Mouse (Mus musculus): ENCODE data around the gene Six3.

Gene Six3

DNA sequence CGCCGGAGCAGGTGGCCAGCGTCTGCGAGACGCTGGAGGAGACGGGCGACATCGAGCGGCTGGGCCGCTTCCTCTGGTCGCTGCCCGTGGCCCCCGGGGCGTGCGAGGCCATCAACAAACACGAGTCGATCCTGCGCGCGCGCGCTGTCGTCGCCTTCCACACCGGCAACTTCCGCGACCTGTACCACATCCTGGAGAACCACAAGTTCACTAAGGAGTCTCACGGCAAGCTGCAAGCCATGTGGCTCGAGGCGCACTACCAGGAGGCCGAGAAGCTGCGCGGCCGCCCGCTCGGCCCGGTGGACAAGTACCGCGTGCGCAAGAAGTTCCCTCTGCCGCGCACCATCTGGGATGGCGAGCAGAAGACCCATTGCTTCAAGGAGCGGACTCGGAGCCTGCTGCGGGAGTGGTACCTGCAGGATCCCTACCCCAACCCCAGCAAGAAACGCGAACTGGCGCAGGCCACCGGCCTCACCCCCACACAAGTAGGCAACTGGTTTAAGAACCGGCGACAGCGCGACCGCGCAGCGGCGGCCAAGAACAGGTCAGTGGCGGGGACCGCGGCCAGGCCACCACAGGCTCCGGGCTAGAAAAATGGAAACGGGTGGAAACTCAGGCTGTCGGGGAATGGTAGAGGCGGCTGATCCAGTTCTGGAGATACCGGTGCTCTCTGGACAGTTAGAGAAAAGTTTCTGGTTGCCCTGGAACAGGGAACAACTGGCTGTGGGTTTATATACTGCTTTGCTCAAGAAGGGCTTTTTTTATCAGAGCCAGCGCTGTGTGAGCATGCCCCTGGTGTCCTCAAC is 8.3 kb downstream of the Six3 start:
- in situ Hi-C loops (cut with MboI; ENCODE audit: low pct_unique_long_range_greater_than_20kb in 1 of 2, low sequenced_read_pairs in 2 of 2, unreplicated experiment in 1 of 2) = loop anchor here in 1 of 2 experiments (25.0 kb wide), 1 partner anchor 784 kb away; no protein-coding TSS in a partner anchor

DNA sequence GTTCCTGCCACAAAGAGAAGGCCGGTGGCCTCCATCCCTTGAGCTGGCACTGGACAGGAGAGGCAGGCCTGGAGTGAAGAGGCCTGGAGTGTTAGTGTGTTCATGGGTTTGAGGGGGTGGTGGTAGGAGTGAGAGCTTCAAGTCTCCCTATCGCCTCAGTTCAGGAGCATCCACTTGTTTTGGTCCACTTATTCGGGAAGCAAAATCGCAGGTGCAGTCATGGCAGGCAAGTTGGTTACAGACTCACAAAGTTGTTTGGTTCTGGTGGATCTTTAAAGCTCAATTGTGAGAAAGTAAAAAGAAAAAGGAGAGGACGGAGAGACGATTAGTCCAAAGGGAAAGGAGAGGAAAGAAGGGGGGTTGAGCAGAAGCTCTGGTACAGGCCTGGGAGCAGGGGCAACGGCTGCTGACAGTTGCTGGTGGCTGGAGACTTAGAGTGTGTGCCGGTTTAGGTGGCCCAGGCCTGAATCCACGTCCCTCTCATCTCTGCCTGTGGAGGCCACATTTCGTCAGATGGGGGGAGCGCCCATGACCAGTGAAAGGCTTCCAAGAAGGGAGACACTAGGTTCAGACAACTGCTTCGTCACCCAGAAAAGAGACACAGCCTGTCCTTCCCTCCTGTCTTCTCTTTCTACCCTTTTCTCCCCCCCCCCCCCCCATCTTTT is 9.2 kb downstream of the Six3 start:
- in situ Hi-C loops (cut with MboI; ENCODE audit: low pct_unique_long_range_greater_than_20kb in 1 of 2, low sequenced_read_pairs in 2 of 2, unreplicated experiment in 1 of 2) = loop anchor here in 1 of 2 experiments (25.0 kb wide), 1 partner anchor 785 kb away; no protein-coding TSS in a partner anchor

DNA sequence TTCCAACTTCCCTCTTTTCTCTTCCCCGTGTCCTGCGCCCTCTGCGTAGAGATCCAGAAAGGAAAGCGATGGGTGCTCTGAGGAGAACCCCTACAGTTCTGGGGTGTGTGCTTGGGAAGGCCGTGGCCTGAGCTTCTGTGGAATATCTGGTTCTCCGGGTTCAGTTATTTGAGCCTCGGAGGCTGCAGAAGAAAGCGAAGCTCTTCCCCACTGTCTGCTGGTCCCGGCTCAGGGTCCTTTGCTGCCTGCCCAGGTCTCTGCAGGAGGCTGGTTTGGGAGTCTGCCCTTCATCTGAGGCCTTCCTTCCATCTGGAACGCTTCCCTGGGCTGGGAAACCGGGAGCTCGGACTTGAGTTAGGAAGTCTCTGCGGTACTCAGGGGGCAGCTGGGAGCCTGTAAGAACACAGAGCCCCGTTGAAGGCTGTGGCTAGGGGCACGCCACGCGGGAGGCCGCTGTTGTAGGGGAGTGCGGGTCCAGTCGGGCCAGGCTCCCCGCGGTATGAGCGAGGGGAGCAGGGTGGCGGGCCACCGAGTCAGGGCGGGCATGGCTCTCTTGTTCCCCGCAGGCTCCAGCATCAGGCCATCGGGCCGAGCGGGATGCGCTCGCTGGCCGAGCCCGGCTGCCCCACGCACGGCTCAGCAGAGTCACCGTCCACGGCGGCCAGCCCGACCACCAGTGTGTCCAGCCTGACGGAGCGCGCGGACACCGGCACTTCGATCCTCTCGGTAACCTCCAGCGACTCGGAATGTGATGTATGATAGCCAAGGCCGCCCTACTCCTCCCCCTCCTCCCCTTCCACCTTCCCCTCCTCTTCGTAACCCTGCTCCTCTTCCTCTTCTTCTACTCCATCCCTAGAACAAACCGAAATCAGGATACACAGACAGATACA is 10.0 kb downstream of the Six3 start:
- in situ Hi-C loops (cut with MboI; ENCODE audit: low pct_unique_long_range_greater_than_20kb in 1 of 2, low sequenced_read_pairs in 2 of 2, unreplicated experiment in 1 of 2) = loop anchor here in 1 of 2 experiments (25.0 kb wide), 1 partner anchor 786 kb away; no protein-coding TSS in a partner anchor

DNA sequence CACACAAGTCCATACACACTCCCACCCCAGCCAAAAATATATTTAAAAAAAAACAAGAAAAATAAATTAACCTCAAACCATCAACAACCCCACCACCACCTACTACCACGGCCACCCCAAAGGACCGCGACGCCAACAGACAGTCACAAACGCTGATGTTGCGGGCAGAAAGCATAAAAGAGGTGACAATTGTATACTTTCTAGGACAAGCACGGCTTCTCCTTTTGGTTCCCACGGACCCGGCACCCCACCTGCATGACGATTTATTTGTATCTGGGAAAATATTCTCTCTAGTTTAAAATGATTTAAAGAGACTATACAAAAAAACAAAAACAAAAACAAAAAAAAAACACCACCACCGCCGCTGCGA is 10.6 kb downstream of the Six3 start:
- in situ Hi-C loops (cut with MboI; ENCODE audit: low pct_unique_long_range_greater_than_20kb in 1 of 2, low sequenced_read_pairs in 2 of 2, unreplicated experiment in 1 of 2) = loop anchor here in 1 of 2 experiments (25.0 kb wide), 1 partner anchor 787 kb away; no protein-coding TSS in a partner anchor

DNA sequence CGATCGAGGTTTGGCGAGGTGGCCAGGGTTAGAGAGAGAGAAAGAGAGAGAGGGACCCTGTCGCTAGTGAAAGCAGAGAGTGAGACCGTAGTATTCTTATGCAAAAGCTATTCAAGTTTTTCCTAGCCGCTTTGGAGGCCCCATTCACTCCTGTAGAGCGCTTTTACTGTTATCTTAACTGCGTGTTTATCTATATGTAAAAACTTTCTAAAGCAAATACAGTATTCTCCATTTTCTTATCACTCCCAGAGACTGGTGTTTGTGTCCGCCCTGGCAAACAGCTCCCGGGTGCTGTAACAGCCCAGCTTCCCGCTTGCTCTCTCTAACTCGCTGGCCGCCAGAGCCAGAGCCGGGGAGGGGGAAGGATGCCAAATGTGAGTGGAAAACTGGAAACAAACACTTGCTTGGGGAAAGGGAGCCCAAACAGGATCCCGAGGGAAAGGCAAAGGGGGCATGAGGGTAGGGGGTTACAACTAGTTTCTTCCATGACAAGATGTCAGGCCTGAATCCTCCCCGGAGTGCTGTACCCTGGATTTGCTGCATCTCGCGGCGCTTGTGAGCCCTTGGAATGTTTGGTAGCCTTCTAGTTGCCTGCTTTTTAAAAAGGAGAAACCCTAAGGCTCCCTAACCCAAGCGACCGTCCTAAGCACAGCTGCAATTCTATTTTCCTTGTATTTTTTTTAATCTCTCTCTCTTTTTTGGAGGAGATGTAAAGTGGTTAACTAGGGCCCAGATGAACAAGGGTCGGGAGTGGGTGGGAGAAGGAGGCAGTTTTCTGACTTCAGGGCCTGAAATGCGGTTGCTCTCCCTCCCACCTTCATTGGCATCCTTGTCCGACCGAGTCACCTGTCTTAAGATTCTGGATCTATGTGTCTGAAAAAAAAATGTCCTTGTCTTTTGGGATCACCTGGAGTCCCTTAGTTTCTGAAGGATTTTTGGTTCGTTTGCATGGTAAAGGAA is 11.9 kb downstream of the Six3 start:
- in situ Hi-C loops (cut with MboI; ENCODE audit: low pct_unique_long_range_greater_than_20kb in 1 of 2, low sequenced_read_pairs in 2 of 2, unreplicated experiment in 1 of 2) = loop anchor here (25.0 kb wide), 2 partner anchors 513 to 788 kb away; no protein-coding TSS in a partner anchor

DNA sequence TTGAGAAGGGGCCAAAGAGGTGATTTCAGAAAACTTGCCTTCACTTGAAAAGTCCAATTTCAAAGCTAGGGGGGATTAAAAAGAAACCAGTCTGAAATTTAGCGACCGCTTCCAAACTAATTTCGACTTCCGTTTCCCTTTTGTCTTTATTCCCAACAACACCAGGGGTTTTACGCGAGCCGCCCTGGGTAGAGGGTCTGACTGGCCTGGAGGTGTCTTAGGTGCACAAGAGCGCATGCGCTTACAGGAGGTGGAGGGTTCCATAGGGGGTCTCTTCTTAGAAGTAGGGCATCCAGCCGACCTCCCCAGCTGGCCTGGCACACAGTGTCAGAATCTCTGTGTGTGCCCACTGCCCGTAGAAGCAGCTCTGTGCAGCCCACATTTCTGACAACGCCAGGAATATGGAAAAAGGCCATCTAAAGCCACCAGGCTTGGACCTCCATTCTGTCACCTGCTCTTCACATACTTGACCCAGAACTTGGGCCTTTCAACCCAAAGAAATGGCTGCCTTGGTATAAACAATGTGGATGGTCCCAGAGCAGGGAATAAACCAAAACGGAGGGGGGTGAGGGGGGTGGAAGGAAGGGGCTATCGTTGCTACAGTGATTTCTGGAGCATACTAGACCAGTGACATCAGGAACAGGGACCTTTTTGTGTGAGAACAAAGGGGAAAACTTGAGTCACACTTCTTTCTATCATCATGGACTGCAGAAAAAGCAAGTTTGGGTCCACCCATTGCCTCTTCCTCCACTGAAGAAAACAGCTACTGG is 12.9 kb downstream of the Six3 start:
- in situ Hi-C loops (cut with MboI; ENCODE audit: low pct_unique_long_range_greater_than_20kb in 1 of 2, low sequenced_read_pairs in 2 of 2, unreplicated experiment in 1 of 2) = loop anchor here (25.0 kb wide), 2 partner anchors 514 to 789 kb away; no protein-coding TSS in a partner anchor

DNA sequence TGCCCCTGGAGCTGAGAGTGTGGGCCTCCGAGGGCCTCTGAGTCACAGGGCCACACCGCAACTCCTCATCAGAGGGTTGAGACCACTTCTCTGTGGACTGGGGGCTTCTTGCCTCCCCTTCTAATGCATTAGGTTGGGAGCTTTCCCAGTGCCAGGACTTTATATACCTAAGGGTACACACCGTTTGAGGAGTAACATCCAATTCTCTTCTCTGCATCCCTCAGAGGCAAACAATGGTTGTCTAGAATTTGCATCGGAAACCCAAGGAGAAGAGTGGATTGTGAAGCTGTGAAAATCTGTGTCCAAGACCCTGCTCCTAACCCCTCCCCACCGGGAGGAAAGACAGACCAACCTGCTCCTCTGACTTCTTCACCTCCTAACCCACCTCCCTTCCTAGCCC is 14.3 kb downstream of the Six3 start:
- in situ Hi-C loops (cut with MboI; ENCODE audit: low pct_unique_long_range_greater_than_20kb in 1 of 2, low sequenced_read_pairs in 2 of 2, unreplicated experiment in 1 of 2) = loop anchor here (25.0 kb wide), 2 partner anchors 515 to 790 kb away; no protein-coding TSS in a partner anchor

DNA sequence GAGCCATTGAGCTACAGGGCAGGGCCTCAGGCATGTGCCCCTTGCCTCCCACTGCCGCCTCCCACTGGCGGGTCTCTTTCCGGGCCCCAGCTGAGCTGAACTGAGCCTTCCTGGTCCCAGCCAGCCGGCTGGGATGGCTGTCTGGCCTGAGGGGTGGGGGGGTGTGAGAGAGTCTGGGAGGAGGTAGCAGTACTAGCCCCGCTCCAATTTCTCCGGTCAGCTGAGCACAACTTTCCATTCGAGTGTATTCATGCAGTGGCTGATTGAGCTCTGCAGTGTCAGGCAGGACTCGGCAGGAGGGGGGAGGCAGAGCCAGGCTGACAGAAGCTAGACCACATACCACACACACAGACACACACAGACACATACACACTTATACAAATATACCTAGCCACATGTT is 15.4 kb downstream of the Six3 start:
- in situ Hi-C loops (cut with MboI; ENCODE audit: low pct_unique_long_range_greater_than_20kb in 1 of 2, low sequenced_read_pairs in 2 of 2, unreplicated experiment in 1 of 2) = loop anchor here (25.0 kb wide), 2 partner anchors 517 to 792 kb away; no protein-coding TSS in a partner anchor

DNA sequence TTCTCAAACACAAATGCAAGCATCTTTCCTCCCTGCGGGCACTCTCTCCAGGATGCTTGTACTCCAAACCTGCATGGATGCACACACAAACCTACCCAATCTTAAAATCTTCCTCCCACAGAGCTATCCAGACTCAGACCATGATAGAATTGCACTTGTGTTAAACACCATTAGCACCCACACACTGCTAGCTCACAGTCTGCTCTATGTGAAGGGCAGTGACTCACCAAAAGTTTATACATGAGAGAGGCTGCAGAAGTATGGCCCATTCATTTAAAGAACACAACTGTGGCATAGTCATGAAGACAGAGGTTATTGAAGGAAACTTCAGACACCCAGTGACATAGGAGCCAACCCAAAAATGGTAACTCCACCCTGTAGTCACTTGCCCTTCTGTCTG is 16.0 kb downstream of the Six3 start:
- in situ Hi-C loops (cut with MboI; ENCODE audit: low pct_unique_long_range_greater_than_20kb in 1 of 2, low sequenced_read_pairs in 2 of 2, unreplicated experiment in 1 of 2) = loop anchor here (25.0 kb wide), 2 partner anchors 517 to 792 kb away; no protein-coding TSS in a partner anchor

DNA sequence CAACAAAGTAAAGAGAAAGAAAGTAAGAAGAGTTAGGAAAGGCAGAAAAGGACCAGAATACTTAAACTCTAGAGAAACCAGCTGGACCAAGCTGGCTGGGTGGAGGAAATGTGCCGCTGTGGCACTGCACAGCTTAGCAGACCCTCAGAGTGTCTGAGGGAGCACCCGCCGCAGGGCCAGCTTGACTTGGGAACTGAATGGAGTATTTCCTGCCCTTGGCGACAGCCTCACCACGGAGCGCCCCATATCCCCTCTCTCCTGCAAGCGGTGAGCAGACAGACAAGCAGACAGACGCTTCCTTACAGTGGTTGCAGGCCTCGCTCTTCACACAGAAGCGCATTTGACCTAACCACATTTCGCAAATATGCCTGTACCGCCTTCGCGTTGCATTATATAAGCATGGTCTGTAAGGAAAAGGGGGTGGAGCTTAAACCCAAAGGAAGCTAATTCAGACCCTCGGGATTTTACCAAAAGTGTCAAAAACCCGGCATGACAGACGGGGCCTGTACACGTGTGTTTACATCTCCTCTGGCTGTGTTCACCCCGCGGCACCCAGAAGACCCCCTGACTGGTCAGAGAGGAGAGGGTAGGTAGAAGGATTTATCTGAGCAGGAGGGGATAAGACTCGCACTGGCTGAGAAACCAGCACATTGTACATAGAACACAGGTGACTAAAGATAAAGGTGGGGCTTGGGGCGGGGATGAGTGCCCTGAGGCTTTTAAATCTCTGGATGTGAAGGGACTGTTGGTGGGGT is 17.1 kb downstream of the Six3 start:
- in situ Hi-C loops (cut with MboI; ENCODE audit: low pct_unique_long_range_greater_than_20kb in 1 of 2, low sequenced_read_pairs in 2 of 2, unreplicated experiment in 1 of 2) = loop anchor here (25.0 kb wide), 2 partner anchors 518 to 793 kb away; no protein-coding TSS in a partner anchor

DNA sequence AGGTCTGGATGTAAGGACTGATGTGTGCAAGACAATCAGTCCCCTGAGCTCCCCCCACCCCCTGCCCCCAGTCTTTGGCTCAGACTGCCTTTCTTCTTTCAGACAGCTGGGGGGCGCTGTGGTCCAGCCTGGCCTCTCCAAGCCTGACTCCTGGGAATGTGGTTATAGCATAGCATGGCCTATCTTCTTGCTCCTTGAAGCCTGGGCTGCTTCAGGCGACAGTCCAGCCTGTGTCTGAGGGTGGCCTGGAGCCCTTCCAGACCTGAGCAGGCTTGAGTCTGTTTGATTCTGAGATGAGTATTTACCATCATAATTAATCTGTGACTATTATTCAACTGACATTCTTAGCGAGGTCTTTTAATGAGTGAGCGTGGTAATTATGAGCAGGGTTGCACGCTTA is 17.7 kb downstream of the Six3 start:
- in situ Hi-C loops (cut with MboI; ENCODE audit: low pct_unique_long_range_greater_than_20kb in 1 of 2, low sequenced_read_pairs in 2 of 2, unreplicated experiment in 1 of 2) = loop anchor here (25.0 kb wide), 2 partner anchors 519 to 794 kb away; no protein-coding TSS in a partner anchor

DNA sequence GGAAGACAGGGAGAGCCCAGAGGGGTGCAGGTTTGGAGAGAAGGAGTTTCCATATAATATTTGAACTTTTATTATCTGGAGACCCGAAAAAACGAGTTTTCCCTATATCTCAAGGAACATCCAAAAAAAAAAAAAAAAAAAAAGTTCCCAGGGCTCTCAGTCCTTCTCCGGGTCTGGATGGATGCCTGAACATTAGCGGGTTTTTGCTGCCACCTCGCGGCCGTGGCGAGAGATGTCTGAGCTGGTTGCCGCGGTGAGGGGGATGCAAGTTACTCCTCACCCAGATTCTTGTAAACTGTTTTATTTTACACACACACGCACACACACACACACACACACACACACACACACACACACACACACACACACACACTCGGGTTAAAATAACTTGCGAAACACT is 20.2 kb downstream of the Six3 start:
- in situ Hi-C loops (cut with MboI; ENCODE audit: low pct_unique_long_range_greater_than_20kb in 1 of 2, low sequenced_read_pairs in 2 of 2, unreplicated experiment in 1 of 2) = loop anchor here (25.0 kb wide), 2 partner anchors 521 to 796 kb away; no protein-coding TSS in a partner anchor

DNA sequence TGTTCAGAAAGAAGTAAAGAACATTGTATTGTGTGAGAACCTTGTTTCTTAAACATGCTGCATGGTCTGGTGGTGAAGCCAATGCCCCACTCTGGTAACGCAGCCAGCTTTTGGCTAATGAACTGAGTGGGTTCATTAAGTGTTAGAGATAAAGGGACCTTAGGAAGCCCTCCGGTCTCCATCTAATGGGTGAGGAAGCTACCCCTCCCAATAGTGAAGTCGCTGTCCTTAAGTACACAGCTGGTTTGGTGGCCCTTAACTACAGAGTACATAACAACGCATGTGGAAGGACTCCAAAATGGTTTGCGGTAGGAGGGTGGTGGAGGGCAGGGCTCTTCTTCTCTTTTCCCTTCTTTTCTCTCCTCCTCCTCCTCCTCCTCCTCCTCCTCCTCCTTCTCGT is 24.5 kb downstream of the Six3 start:
- in situ Hi-C loops (cut with MboI; ENCODE audit: low pct_unique_long_range_greater_than_20kb in 1 of 2, low sequenced_read_pairs in 2 of 2, unreplicated experiment in 1 of 2) = loop anchor here (25.0 kb wide), 2 partner anchors 526 to 801 kb away; no protein-coding TSS in a partner anchor

DNA sequence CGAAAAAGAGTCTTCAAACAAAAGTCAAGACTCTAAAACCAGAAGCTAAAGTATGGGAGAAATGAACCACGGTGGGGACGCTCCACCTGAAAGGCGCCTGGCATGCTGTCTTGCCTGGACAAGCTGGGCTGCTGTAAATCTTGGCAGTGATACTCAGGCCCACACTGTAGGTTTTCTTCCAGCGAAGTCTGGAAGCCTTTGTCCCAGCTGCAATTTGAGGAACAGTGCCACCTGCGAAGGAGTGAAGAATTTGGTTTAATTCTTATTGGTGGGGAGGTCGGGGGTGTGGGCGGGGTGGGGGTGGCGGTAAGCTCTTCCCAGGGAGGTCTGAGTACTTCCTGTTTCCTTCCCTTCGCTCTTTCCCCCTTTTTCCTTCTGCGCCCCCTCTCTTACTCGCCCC is 31.9 kb downstream of the Six3 start:
- in situ Hi-C loops (cut with MboI; ENCODE audit: low pct_unique_long_range_greater_than_20kb in 1 of 2, low sequenced_read_pairs in 2 of 2, unreplicated experiment in 1 of 2) = loop anchor here (25.0 kb wide), 2 partner anchors 533 to 808 kb away; no protein-coding TSS in a partner anchor

DNA sequence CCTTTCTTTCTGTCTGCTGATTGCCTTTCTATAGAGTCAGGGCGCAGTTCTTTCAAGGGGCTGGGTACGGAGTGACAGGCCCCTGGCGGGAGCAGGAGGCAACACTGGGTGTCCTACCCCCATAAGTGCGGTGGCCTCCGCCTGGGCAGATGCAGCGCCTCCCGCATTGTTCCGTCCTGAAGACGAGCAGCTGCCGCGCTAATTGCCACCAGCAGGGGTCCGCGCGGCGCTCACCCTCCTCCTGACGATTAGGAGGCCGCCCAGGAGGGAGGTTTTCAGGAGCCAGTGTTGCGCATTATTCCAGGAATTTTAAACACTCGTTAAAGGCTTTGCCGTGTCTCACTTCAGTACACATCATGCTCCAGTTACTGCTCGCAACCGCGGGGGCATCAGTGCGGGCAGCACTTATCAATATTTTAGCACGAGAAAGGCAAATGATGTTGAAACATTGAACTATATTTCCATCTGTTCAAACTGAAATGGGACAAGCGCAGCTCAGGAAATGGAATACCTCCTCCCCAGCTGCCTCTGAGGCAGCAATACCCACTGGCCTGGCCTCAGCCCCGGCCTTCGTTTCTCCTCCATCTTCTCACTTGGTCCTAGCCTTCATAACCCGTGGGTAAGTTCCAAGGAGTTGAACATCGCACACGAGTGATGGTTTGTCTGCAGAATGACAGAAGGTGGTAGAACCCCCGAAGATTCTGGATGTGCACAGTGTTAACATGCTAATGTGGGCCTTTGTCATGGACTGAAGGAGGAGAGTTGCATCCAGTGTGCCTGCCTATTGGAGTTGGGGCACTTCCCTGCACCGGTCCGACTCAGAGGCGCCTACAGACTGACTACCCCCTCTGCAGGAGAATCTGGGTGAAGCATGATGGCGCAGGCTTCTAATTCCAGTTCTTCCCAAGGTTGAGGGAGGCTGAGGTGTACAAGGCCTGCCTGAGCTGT is 32.6 kb downstream of the Six3 start:
- in situ Hi-C loops (cut with MboI; ENCODE audit: low pct_unique_long_range_greater_than_20kb in 1 of 2, low sequenced_read_pairs in 2 of 2, unreplicated experiment in 1 of 2) = loop anchor here (25.0 kb wide), 2 partner anchors 534 to 809 kb away; no protein-coding TSS in a partner anchor

All from mouse embryonic stem cell (cell line).